Mouse (Mus musculus) cerebellum, adult 8-10 months (tissue): ENCODE data around the gene Kdm5d.

ENCODE experiments used
- DNase-seq: peaks from one replicate; pipeline ENCODE4 v3.0.0; 2022

Gene Kdm5d

DNA sequence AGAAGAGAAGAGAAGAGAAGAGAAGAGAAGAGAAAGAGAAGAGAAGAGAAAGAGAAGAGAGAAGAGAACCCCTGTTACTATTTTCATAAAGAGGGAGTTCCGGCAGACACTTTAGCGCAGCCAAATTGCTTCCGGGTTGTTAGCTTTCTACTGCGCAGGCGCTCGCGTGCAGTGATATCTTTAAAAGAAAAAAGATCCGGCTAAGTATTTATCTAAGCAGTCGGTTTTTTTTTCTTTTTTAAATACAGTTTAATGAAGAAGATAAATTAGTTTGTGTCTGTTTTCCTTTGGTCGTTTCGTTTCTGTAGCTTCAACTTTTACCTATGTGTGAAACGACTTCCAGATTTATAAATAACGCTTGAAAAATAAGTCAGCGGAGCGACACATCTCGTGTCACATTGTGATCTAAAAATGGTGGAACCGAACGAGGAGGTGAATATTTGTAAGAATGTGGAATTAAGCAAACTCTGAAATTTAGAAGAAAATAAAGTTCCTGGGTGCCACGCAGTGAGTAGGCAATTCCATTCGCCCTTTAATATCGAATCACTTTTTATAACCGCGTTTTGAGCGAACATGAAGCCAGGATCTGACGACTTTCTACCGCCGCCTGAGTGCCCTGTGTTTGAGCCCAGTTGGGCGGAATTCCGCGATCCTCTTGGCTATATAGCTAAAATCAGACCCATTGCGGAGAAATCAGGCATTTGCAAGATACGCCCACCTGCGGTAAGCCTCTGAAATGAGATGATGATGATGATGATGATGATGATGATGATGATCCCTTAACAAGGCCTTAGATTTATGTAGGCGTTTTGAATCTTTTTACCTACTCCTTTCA is at the start of gene Kdm5d:
Kdm5d (plus strand) TSS at position 396 of the 835 bp plus-strand sequence.
- no peak for DNase-seq

DNA sequence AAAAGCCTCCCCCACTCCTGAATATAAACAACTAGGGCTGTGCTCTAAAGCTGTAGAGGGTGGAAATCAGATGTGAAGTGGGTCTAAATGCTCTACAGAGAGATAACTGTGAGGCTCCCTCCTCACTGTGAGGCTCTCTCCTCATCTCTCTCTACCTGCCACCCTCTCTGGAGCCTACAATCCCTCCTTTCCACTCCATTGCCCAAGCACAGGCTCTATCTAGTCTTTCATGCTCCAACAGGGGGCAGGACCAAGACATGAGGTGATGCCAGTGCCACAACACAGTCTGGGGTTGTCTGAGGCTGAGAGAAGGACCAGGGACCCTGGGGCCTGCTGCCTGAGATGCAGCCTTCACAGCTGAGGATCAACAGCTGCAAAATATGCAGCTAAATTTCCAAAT is 25.2 kb upstream of the Kdm5d start:
- DNase-seq = no peak

DNA sequence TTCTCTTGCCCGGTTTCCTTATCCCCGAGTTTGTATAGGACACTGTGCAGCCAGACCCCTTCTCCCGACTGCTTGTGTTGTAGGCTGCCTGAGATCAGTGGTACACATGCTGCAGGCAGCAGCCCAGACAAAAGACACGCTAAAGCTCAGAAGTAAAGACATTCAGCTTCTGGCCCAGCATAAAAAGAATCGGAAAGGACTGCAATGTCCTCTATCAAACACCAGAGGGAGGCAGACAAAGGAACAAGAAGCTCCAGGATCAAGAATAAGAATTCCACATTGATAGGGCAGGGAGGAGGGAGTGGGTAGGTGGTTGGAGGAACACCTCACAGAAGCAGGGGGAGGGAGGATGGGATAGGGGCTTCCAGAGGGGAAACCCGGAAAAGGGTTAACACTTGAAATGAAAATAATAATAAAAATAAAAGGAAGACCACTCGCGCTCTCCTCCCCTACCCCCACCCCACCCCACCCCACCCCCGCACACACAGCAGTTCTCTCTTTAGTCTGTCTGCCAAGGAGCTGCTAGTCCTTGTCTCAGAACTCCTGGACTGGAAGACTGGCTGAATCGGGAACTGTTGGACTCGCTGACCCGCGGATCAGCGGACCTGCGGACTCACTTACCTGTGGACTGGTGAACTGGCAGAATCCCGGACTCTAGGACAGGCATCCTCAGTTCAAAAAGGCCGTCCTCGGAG is 24.6 kb upstream of the Kdm5d start:
- DNase-seq = no peak
